Mouse (Mus musculus) small intestine, adult 2 months (tissue): ENCODE measurements around the gene Tmem158.

ENCODE experiments used
- CTCF ChIP-seq: fragments of 200-500 bp; IDR thresholded peaks from 2 replicates; pipeline ENCODE4 v1.5.1; 2012; ENCODE audit warnings: low read depth, mild to moderate bottlenecking, control low read depth, inconsistent platforms, low read length, moderate library complexity, mixed read lengths; ENCODE audit not compliant: insufficient replicate concordance, insufficient read length; ENCODE audit errors: extremely low read depth
- POLR2A ChIP-seq: fragments of 200-500 bp; IDR thresholded peaks from 2 replicates; pipeline ENCODE4 v1.6.1; 2012; ENCODE audit warnings: low read depth, mild to moderate bottlenecking, control low read depth, inconsistent platforms, low read length, moderate library complexity

GRCm38 (mm10) chr9:123278003-123278402 lies 17.4 kb upstream of the Tmem158 start:
- TF ChIP-seq CTCF (no peak), POLR2A (no peak)
